Mouse (Mus musculus) T-cell, adult 66 days (primary cell): Measurements from ENCODE around the gene Dynlrb2. TPM values are rescaled to one million over a fixed set of nuclear protein-coding genes. Genes with fewer than 3 reads are reported as not detected.

ENCODE experiments used
- total RNA-seq, 2 experiments: library from RNA; stranded (reverse); gene quantifications; 3 replicates in 1 of 2; 4 replicates in 1 of 2; pipeline ENCODE4 v1.2.4; 2023

Gene Dynlrb2
- not detected for total RNA-seq

GRCm38 (mm10) chr8:116504477-116505120 lies at the start of gene Dynlrb2:
Dynlrb2 (plus strand) TSS chr8:116504974.

Other genes with a start within 250 kb of the Dynlrb2 start
- 10 to 100 TPM; 15.2 to 17.4 TPM for gene Cdyl2, start 228.0 kb downstream of the Dynlrb2 start, total RNA-seq